Mouse (Mus musculus): ENCODE data around the gene Rasl2-9.
"Not testable (repeated sequence)": the region's sequence is repeated elsewhere in the genome, so short reads cannot be mapped to it uniquely, and the experiment has no call there.

Gene Rasl2-9

DNA sequence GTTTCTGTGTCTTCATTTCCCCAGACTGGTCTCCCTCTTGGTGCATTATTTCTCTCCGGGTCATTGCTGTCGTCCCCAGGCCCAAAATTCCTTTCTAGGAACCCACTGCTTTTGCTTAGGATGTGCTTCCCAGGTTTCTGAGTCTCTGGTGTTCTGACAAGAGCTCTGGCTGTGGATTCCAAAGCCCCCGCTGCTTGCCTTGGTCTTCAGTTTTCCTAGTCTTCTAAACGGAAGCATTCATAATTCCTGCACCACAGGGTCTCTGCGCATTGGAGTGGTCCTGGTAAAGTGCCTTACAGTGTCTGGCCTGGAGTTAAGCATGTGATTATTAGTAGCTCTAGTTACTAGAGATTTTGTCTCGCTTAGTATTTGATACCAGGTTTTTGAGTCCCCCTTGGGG lies 44.9 kb downstream of the Rasl2-9 start:
- DNase-seq (ENCODE audit: low spot score), result no peak

GRCm38 (mm10) chr7:5080010-5080751 lies 45.6 kb downstream of the Rasl2-9 start, which contains the start of gene Epn1:
Epn1 (plus strand) TSS chr7:5080235.
- peak; percentile 83 for DNase-seq (ENCODE audit: low spot score)

DNA sequence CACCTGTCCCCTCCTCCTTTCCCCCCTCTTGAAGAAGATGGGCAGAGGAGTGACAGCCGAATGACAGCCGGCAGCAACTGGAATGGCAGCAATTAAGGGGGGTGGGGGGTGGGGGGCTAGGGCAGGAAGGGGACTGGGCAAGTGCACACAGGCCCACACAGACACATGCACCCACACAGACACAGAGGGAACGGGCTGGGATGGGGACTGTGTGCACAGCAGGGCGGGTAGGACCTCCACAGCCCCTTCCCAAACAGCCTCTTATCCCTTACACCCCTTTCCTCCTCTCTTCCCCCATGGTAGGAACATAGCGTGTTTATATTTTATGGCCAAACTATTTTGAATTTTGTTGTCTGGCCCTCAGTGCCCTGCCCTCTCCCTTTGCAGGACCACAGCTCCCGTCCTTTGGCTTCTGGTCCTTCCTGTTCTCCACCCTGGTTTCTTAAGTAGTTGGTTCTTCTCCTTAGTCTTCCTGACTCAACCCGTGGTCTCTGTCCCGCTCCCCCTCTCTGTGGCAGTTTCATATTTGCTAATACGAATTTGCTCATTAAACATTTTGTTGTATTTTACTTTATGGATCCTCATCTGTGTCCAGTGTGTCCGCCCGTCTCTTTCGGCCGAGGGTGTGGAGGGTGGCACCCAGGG lies 46.3 kb downstream of the Rasl2-9 start:
- not testable (repeated sequence) for DNase-seq (ENCODE audit: low spot score)

DNA sequence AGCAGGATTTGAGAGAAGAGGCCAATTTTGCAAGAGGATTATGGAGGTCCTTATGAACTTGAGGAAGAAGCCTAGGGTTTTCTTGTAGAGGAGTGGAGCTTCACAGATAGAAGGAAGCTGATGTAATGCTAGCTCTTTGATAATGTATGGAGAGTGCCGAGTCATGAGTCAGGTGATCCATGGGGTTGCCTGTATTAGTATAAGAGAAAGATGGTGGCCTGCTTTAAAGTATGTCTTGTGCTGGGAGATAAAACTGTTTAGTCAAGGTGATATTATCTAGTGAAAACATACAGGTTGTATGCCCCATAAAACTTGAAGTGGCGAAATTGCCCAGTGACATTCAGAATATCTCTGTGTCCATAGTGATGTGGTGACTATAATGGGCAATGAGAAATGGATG lies 48.8 kb downstream of the Rasl2-9 start:
- DNase-seq (ENCODE audit: low spot score), result no peak

GRCm38 (mm10) chr7:5074984-5075383 lies 50.8 kb downstream of the Rasl2-9 start:
- DNase-seq (ENCODE audit: low spot score), result no peak

All from layer of hippocampus, adult 9-10 months (tissue).